Mouse (Mus musculus) midbrain, postnatal 0 days (tissue): ENCODE data around the gene Tusc1. TPM values are rescaled to one million over a fixed set of nuclear protein-coding genes. Genes with fewer than 3 reads are reported as not detected.

Experiments used
- ATAC-seq: fragments of 200-750 bp; cut with Nextera tagmentation; 2 replicates; pipeline ENCODE4 v1.8.0; 2017; ENCODE audit warnings: moderate number of reproducible peaks, mild to moderate bottlenecking, moderate TSS enrichment, moderate library complexity; ENCODE audit not compliant: low FRiP score
- DNase-seq: peaks from one replicate; pipeline ENCODE4 v3.0.0-alpha.2; 2015; ENCODE audit warnings: low spot score
- H3K27ac ChIP-seq: fragments of 300-500 bp; sonication (generic); 2 replicates; pipeline ENCODE4 v1.5.1; 2014; ENCODE audit warnings: low read depth, mild to moderate bottlenecking, low read length, mixed read lengths
- H3K27me3 ChIP-seq: fragments of 300-500 bp; sonication (generic); 2 replicates; pipeline ENCODE4 v1.6.1; 2014; ENCODE audit warnings: low read length, control low read depth, mixed read lengths; ENCODE audit not compliant: insufficient read depth
- H3K36me3 ChIP-seq: fragments of 300-500 bp; sonication (generic); 2 replicates; pipeline ENCODE4 v1.6.1; 2014; ENCODE audit warnings: low read length, control low read depth, mixed read lengths; ENCODE audit not compliant: insufficient read depth
- H3K4me1 ChIP-seq: fragments of 300-500 bp; sonication (generic); 2 replicates; pipeline ENCODE4 v1.6.1; 2014; ENCODE audit warnings: mild to moderate bottlenecking, control low read depth, antibody characterized with exemption, low read length, mixed read lengths; ENCODE audit not compliant: insufficient read depth
- H3K4me2 ChIP-seq: fragments of 300-500 bp; sonication (generic); 2 replicates; pipeline ENCODE4 v1.6.1; 2014; ENCODE audit warnings: low read depth, mild to moderate bottlenecking, low read length, mixed read lengths; ENCODE audit not compliant: poor library complexity, severe bottlenecking
- H3K4me3 ChIP-seq: fragments of 300-500 bp; sonication (generic); 2 replicates; pipeline ENCODE4 v1.5.1; 2014; ENCODE audit warnings: low read depth, mild to moderate bottlenecking, low read length, moderate library complexity
- H3K9ac ChIP-seq: fragments of 300-500 bp; sonication (generic); replicated peaks from 2 replicates; pipeline ENCODE4 v1.6.1; 2014; ENCODE audit warnings: mild to moderate bottlenecking, low read length, moderate library complexity, mixed read lengths; ENCODE audit not compliant: poor library complexity, severe bottlenecking
- H3K9me3 ChIP-seq: fragments of 300-500 bp; sonication (generic); 2 replicates; pipeline ENCODE4 v1.6.1; 2016; ENCODE audit warnings: low read length, control low read depth
- CTCF ChIP-seq: IDR thresholded peaks from 2 replicates; pipeline ENCODE4 v1.5.1; 2016; ENCODE audit warnings: antibody characterized with exemption, mild to moderate bottlenecking
- WGBS: fragments of 180-500 bp; shearing (Covaris S2); extraction: QIAGEN DNeasy Blood & Tissue Kit; methylation state at CpG from one replicate; pipeline ENCODE4 v1.1.7; 2014; 5-methylcytosine and 5-hydroxymethylcytosine counted together
- polyA plus RNA-seq: library from polyadenylated mRNA; unstranded; fragments of >200 nt; fragmentation: Nextera tagmentation; extraction: Ambion mirVana; gene quantifications from 2 replicates; pipeline ENCODE4 v1.2.1, GENCODE M21; 2015
- total RNA-seq: library from RNA; depleted of rRNA; stranded (reverse); fragments of >200 nt; gene quantifications from 2 replicates; pipeline ENCODE4 v1.2.3, GENCODE M21; 2014; rRNA removed

Tusc1 gene
- total RNA-seq (16.4 and 18.5 TPM in 2 replicates), polyA plus RNA-seq (17.1 and 19.8 TPM in 2 replicates)

- Histone ChIP-seq H3K4me1 (no peaks in the 10 kb centered on the region), H3K4me3 (peak within 1 kb of the TSS; percentile 74), H3K27ac (peak within 1 kb of the TSS; percentile 90), H3K4me2 (peak within 1 kb of the TSS; percentile 87), H3K27me3 (no peaks in the 10 kb centered on the region), H3K36me3 (no peaks in the 10 kb centered on the region), H3K9ac (peak within 1 kb of the TSS; percentile 89), H3K9me3 (no peaks in the 10 kb centered on the region)
- DNase-seq (peak; percentile 81), ATAC-seq (peak; percentile 89)
- TF ChIP-seq CTCF: no peak
- under 1% methylated on average over 82 of the region's 97 CpGs for WGBS
Measured at GRCm38 (mm10) chr4:93335118-93336003, at the start of gene Tusc1. Gene Tusc1 (minus strand): TSS chr4:93335511.

GRCm38 (mm10) chr4:93352930-93353329 lies 17.6 kb upstream of the Tusc1 start:
- Histone ChIP-seq H3K4me2 (no peak overlapping the region), H3K9ac (no peak overlapping the region), H3K27ac (no peak overlapping the region), H3K4me1 (no peaks in the 10 kb centered on the region), H3K27me3 (no peaks in the 10 kb centered on the region), H3K4me3 (no peak overlapping the region), H3K9me3 (no peaks in the 10 kb centered on the region), H3K36me3 (no peaks in the 10 kb centered on the region)
- DNase-seq: no peak
- ATAC-seq: no peak
- 63% methylated on average over 2 of the region's 2 CpGs for WGBS
- TF ChIP-seq CTCF: peak; percentile 54

GRCm38 (mm10) chr4:93344357-93344756 lies 9.0 kb upstream of the Tusc1 start:
- 99% methylated on average over 2 of the region's 2 CpGs for WGBS
- Histone ChIP-seq H3K9me3 (no peaks in the 10 kb centered on the region), H3K4me2 (no peak overlapping the region), H3K27ac (no peak overlapping the region), H3K27me3 (no peaks in the 10 kb centered on the region), H3K36me3 (no peaks in the 10 kb centered on the region), H3K9ac (no peak overlapping the region), H3K4me3 (no peak overlapping the region), H3K4me1 (no peaks in the 10 kb centered on the region)
- DNase-seq: no peak
- no peak for TF ChIP-seq CTCF
- ATAC-seq: no peak

GRCm38 (mm10) chr4:93341568-93341967 lies 6.3 kb upstream of the Tusc1 start:
- Histone ChIP-seq H3K36me3 (no peaks in the 10 kb centered on the region), H3K4me3 (no peak overlapping the region), H3K4me1 (no peaks in the 10 kb centered on the region), H3K27me3 (no peaks in the 10 kb centered on the region), H3K9ac (no peak overlapping the region), H3K27ac (no peak overlapping the region), H3K9me3 (no peaks in the 10 kb centered on the region), H3K4me2 (no peak overlapping the region)
- ATAC-seq (no peak), DNase-seq (no peak)
- no peak for TF ChIP-seq CTCF

GRCm38 (mm10) chr4:93337977-93338376 lies 2.7 kb upstream of the Tusc1 start:
- no peak for DNase-seq
- Histone ChIP-seq H3K27ac (no peak overlapping the region), H3K9me3 (no peaks in the 10 kb centered on the region), H3K4me1 (no peaks in the 10 kb centered on the region), H3K9ac (no peak overlapping the region), H3K4me2 (no peak overlapping the region), H3K27me3 (no peaks in the 10 kb centered on the region), H3K36me3 (no peaks in the 10 kb centered on the region), H3K4me3 (no peak overlapping the region)
- 91% methylated on average over 3 of the region's 3 CpGs for WGBS
- no peak for ATAC-seq
- TF ChIP-seq CTCF: no peak

- Histone ChIP-seq H3K9ac (peak overlapping the region; percentile 89), H3K9me3 (no peaks in the 10 kb centered on the region), H3K27me3 (no peaks in the 10 kb centered on the region), H3K4me3 (peak overlapping the region; percentile 74), H3K36me3 (no peaks in the 10 kb centered on the region), H3K4me2 (peak overlapping the region; percentile 87), H3K27ac (peak overlapping the region; percentile 90), H3K4me1 (no peaks in the 10 kb centered on the region)
- DNase-seq (peak; percentile 71), ATAC-seq (peak; percentile 88)
- no peak for TF ChIP-seq CTCF
- WGBS: under 1% methylated on average over 48 of the region's 49 CpGs
Measured at GRCm38 (mm10) chr4:93334636-93335117, 634 bp downstream of the Tusc1 start.
